Mouse (Mus musculus) myocyte (in vitro differentiated cells): ENCODE measurements around the gene Bhmt2. TPM values are rescaled to one million over a fixed set of nuclear protein-coding genes. Genes with fewer than 3 reads are reported as not detected.

ENCODE experiments used
- H3K27me3 ChIP-seq: one replicate; pipeline ENCODE4 v1.6.1; 2011; ENCODE audit not compliant: control insufficient read depth, insufficient read depth, insufficient read length
- H3K36me3 ChIP-seq: one replicate; pipeline ENCODE4 v1.6.1; 2011; ENCODE audit not compliant: control insufficient read depth, insufficient read depth
- H3K4me2 ChIP-seq: one replicate; pipeline ENCODE4 v1.6.1; 2011; ENCODE audit warnings: low read depth, control low read depth
- H3K4me3 ChIP-seq: one replicate; pipeline ENCODE4 v1.5.1; 2011; ENCODE audit warnings: mild to moderate bottlenecking, control low read depth, moderate library complexity
- H3K79me2 ChIP-seq: one replicate; pipeline ENCODE4 v1.6.1; 2011; ENCODE audit not compliant: control insufficient read depth, insufficient read depth
- H3ac ChIP-seq: one replicate; pipeline ENCODE4 v1.6.1; 2011; ENCODE audit not compliant: control insufficient read depth, insufficient read length
- CEBPB ChIP-seq: IDR thresholded peaks from 2 replicates; pipeline ENCODE4 v1.6.1; 2011; ENCODE audit warnings: mild to moderate bottlenecking, moderate library complexity; ENCODE audit not compliant: poor library complexity, insufficient read depth, severe bottlenecking
- E2F4 ChIP-seq: IDR thresholded peaks from one replicate; pipeline ENCODE4 v1.6.1; 2011; ENCODE audit warnings: mild to moderate bottlenecking, control low read depth, moderate library complexity; ENCODE audit not compliant: insufficient read depth
- MAX ChIP-seq: IDR thresholded peaks from one replicate; pipeline ENCODE4 v1.6.1; 2011; ENCODE audit warnings: low read depth, mild to moderate bottlenecking, control low read depth
- MYOD1 ChIP-seq, 3 experiments: IDR thresholded peaks; one replicate each; pipeline ENCODE4 v1.6.1; 2011; ENCODE audit warnings: control low read depth in 2 of 3, low read depth in 2 of 3, mild to moderate bottlenecking in 2 of 3, moderate library complexity in 1 of 3; ENCODE audit not compliant: insufficient read length in 2 of 3, control insufficient read depth in 1 of 3
- MYOG ChIP-seq, 3 experiments: IDR thresholded peaks; one replicate each; pipeline ENCODE4 v1.6.1; 2011; ENCODE audit warnings: control low read depth in 2 of 3, low read depth in 2 of 3, mild to moderate bottlenecking in 2 of 3; ENCODE audit not compliant: insufficient read length in 2 of 3, control insufficient read depth in 1 of 3, insufficient read depth in 1 of 3
- POLR2A ChIP-seq: IDR thresholded peaks from one replicate; pipeline ENCODE4 v1.6.1; 2011; ENCODE audit warnings: low read depth, mild to moderate bottlenecking, control low read depth, moderate library complexity; ENCODE audit not compliant: insufficient read length
- POLR2AphosphoS2 ChIP-seq: IDR thresholded peaks from one replicate; pipeline ENCODE4 v1.6.1; 2011; ENCODE audit warnings: low read depth, control low read depth; ENCODE audit not compliant: insufficient read length
- REST ChIP-seq: IDR thresholded peaks from one replicate; pipeline ENCODE4 v1.6.1; 2011; ENCODE audit warnings: mild to moderate bottlenecking, control low read depth, moderate library complexity; ENCODE audit not compliant: insufficient read depth, insufficient read length
- SRF ChIP-seq: IDR thresholded peaks from one replicate; pipeline ENCODE4 v1.6.1; 2011; ENCODE audit warnings: low read depth; ENCODE audit not compliant: control insufficient read depth, insufficient read length
- TCF12 ChIP-seq: IDR thresholded peaks from one replicate; pipeline ENCODE4 v1.6.1; 2011; ENCODE audit warnings: mild to moderate bottlenecking, control low read depth; ENCODE audit not compliant: poor library complexity, insufficient read depth, severe bottlenecking
- TCF3 ChIP-seq: IDR thresholded peaks from one replicate; pipeline ENCODE4 v1.6.1; 2011; ENCODE audit warnings: low read depth, control low read depth; ENCODE audit not compliant: insufficient read length
- USF1 ChIP-seq: IDR thresholded peaks from one replicate; pipeline ENCODE4 v1.6.1; 2011; ENCODE audit warnings: low read depth, mild to moderate bottlenecking, control low read depth, moderate library complexity
- polyA plus RNA-seq: library from polyadenylated mRNA; unstranded; fragments of >200 nt; fragmentation: generic; extraction: Trizol; gene quantifications from one replicate; pipeline ENCODE4 v1.2.1, GENCODE M21; 2012; ENCODE audit warnings: missing spikeins

Bhmt2 gene
- polyA plus RNA-seq, 1 experiment = not detected

GRCm38 (mm10) chr13:93683336-93683735 lies 9.2 kb upstream of the Bhmt2 start:
- no peak for TF ChIP-seq TCF12
- no peak for TF ChIP-seq MYOG (IDR thresholded peaks at IDR 0.05; ENCODE audit: control insufficient read depth in 1 of 3, insufficient read depth in 1 of 3, insufficient read length in 2 of 3, low read depth in 2 of 3)
- TF ChIP-seq TCF3 = no peak
- TF ChIP-seq MAX = no peak
- no peak for TF ChIP-seq SRF
- no peak for TF ChIP-seq MYOD1 (IDR thresholded peaks at IDR 0.05; ENCODE audit: control insufficient read depth in 1 of 3, insufficient read length in 2 of 3, low read depth in 2 of 3)
- no peak for TF ChIP-seq POLR2AphosphoS2
- no peak for TF ChIP-seq USF1
- TF ChIP-seq POLR2A = no peak
- TF ChIP-seq REST = no peak
- TF ChIP-seq CEBPB = no peak
- no peak for TF ChIP-seq E2F4
- H3K27me3 ChIP-seq = no peaks in the 10 kb centered on the region
- no peaks in the 10 kb centered on the region for H3K79me2 ChIP-seq
- no peak overlapping the region for H3ac ChIP-seq
- no peak overlapping the region for H3K4me3 ChIP-seq
- H3K36me3 ChIP-seq = no peaks in the 10 kb centered on the region
- H3K4me2 ChIP-seq = no peak overlapping the region

- no peak overlapping the region for H3K4me2 ChIP-seq
- TF ChIP-seq TCF3 = no peak
- TF ChIP-seq USF1 = no peak
- no peak for TF ChIP-seq SRF
- TF ChIP-seq MYOD1 (IDR thresholded peaks at IDR 0.05; ENCODE audit: control insufficient read depth in 1 of 3, insufficient read length in 2 of 3, low read depth in 2 of 3) = no peak
- no peak for TF ChIP-seq CEBPB
- TF ChIP-seq POLR2A = no peak
- no peak for TF ChIP-seq MYOG (IDR thresholded peaks at IDR 0.05; ENCODE audit: control insufficient read depth in 1 of 3, insufficient read depth in 1 of 3, insufficient read length in 2 of 3, low read depth in 2 of 3)
- TF ChIP-seq MAX = no peak
- no peak for TF ChIP-seq POLR2AphosphoS2
- TF ChIP-seq REST = no peak
- TF ChIP-seq TCF12 = no peak
- no peak for TF ChIP-seq E2F4
- H3K27me3 ChIP-seq = no peaks in the 10 kb centered on the region
Observed at GRCm38 (mm10) chr13:93676864-93677263, 2.8 kb upstream of the Bhmt2 start.

GRCm38 (mm10) chr13:93673296-93673695 lies 806 bp downstream of the Bhmt2 start:
- no peak for TF ChIP-seq POLR2A
- TF ChIP-seq MAX = no peak
- H3ac ChIP-seq = no peak overlapping the region

More at GRCm38 (mm10) chr13:93676864-93677263, 2.8 kb upstream of the Bhmt2 start:
- no peaks in the 10 kb centered on the region for H3K36me3 ChIP-seq
- no peaks in the 10 kb centered on the region for H3K79me2 ChIP-seq
- H3K4me3 ChIP-seq = no peak overlapping the region
- no peak overlapping the region for H3ac ChIP-seq

GRCm38 (mm10) chr13:93672371-93672770 lies 1.7 kb downstream of the Bhmt2 start:
- no peaks in the 10 kb centered on the region for H3K36me3 ChIP-seq
- H3K4me3 ChIP-seq = no peak overlapping the region
- TF ChIP-seq CEBPB (no peak), MAX (no peak), MYOG (IDR thresholded peaks at IDR 0.05; ENCODE audit: control insufficient read depth in 1 of 3, insufficient read depth in 1 of 3, insufficient read length in 2 of 3, low read depth in 2 of 3) (no peak), MYOD1 (IDR thresholded peaks at IDR 0.05; ENCODE audit: control insufficient read depth in 1 of 3, insufficient read length in 2 of 3, low read depth in 2 of 3) (no peak), POLR2A (no peak), REST (no peak), TCF3 (no peak)
- no peak overlapping the region for H3ac ChIP-seq
- H3K79me2 ChIP-seq = no peaks in the 10 kb centered on the region
- no peak overlapping the region for H3K4me2 ChIP-seq
- H3K27me3 ChIP-seq = no peaks in the 10 kb centered on the region

More at GRCm38 (mm10) chr13:93673296-93673695, 806 bp downstream of the Bhmt2 start:
- no peaks in the 10 kb centered on the region for H3K36me3 ChIP-seq
- H3K79me2 ChIP-seq = no peaks in the 10 kb centered on the region
- no peak overlapping the region for H3K4me3 ChIP-seq
- H3K27me3 ChIP-seq = no peaks in the 10 kb centered on the region
- no peak overlapping the region for H3K4me2 ChIP-seq

GRCm38 (mm10) chr13:93667586-93667985 lies 6.5 kb downstream of the Bhmt2 start:
- Histone ChIP-seq H3K36me3 (no peaks in the 10 kb centered on the region), H3ac (no peak overlapping the region), H3K4me2 (no peak overlapping the region), H3K79me2 (no peaks in the 10 kb centered on the region), H3K4me3 (no peak overlapping the region), H3K27me3 (peaks cover 7% of the 10 kb centered on the region)
- TF ChIP-seq TCF12 (no peak), MAX (no peak), MYOG (IDR thresholded peaks at IDR 0.05; ENCODE audit: control insufficient read depth in 1 of 3, insufficient read depth in 1 of 3, insufficient read length in 2 of 3, low read depth in 2 of 3) (no peak), POLR2A (no peak), MYOD1 (IDR thresholded peaks at IDR 0.05; ENCODE audit: control insufficient read depth in 1 of 3, insufficient read length in 2 of 3, low read depth in 2 of 3) (no peak), E2F4 (no peak), SRF (no peak), REST (no peak), POLR2AphosphoS2 (no peak)
